Comparison of ENCODE assay signal across 17 mouse cellular contexts in the genomic region with DNA sequence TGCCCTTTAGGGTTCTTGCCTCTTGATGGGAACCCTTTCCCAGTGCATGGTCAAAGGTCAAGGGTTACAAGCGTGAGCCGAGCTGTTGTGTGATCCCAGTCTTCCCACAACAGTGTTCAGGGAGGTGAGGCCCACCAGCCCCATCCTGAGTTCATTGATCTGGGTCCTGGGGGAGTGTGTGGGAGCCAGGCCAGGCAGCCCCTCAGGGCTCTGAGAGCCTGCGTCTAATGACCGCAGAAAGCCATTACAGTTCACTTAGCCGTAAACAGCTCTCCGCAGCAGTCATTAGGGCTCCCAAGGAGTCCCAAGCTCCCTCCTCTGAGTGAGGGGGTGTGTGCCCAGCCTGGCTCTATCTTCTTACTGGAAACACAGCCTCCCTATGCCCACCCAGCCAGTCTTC.
"Had no signal": no experiment of that assay in that cellular context is flagged by ENCODE, and none has a peak within 500 bp of the region (broad histone marks: within the 10 kb centered on the region; RNA-seq: fewer than 3 reads in every experiment).

No protein-coding gene starts in this region.

- H3K27me3 ChIP-seq: intestine, embryonic 15.5 days; liver, embryonic 13.5 days; lung, embryonic 15.5 days; megakaryocyte, embryonic 14.5 days; midbrain, embryonic 15.5 days; stomach, embryonic 15.5 days had no signal

- H3K36me3 ChIP-seq: intestine, embryonic 15.5 days; liver, embryonic 13.5 days; lung, embryonic 15.5 days; midbrain, embryonic 15.5 days; stomach, embryonic 15.5 days had no signal

- DNase-seq: kidney, adult 9 months; left cerebral cortex, postnatal 4 days; liver; liver, embryonic 13.5 days; liver, postnatal 0 days; lung, postnatal 14 days; right cerebral cortex, postnatal 14 days; thymus, adult 2 months; thymus, postnatal 36 days had no signal

- H3K4me1 ChIP-seq: intestine, embryonic 15.5 days; liver, embryonic 13.5 days; megakaryocyte, embryonic 14.5 days; midbrain, embryonic 15.5 days; stomach, embryonic 15.5 days had no signal

- H3K9ac ChIP-seq: intestine, embryonic 15.5 days; liver, embryonic 13.5 days; liver, postnatal 0 days; lung, embryonic 15.5 days; midbrain, embryonic 15.5 days; stomach, embryonic 15.5 days had no signal

- H3K4me3 ChIP-seq: intestine, embryonic 15.5 days; layer of hippocampus, adult 2 months; liver, embryonic 13.5 days; lung, embryonic 15.5 days; midbrain, embryonic 15.5 days; stomach, embryonic 15.5 days had no signal

- ATAC-seq: intestine, embryonic 15.5 days; liver, postnatal 0 days; midbrain, embryonic 15.5 days had no signal

- H3K4me2 ChIP-seq: intestine, embryonic 15.5 days; liver, embryonic 13.5 days; lung, embryonic 15.5 days; midbrain, embryonic 11.5 days; midbrain, embryonic 15.5 days; stomach, embryonic 15.5 days had no signal

- H3K27ac ChIP-seq: intestine, embryonic 15.5 days; layer of hippocampus, adult 2 months; liver, embryonic 13.5 days; lung, embryonic 15.5 days; macrophage; midbrain, embryonic 15.5 days; stomach, embryonic 15.5 days had no signal

- H3K9me3 ChIP-seq: intestine, embryonic 15.5 days; liver, embryonic 13.5 days; lung, embryonic 15.5 days; megakaryocyte, embryonic 14.5 days; midbrain, embryonic 15.5 days; stomach, embryonic 15.5 days had no signal
